Mouse (Mus musculus) heart, postnatal 36 days (tissue): Measurements from ENCODE around the gene Col1a1. TPM values are rescaled to one million over a fixed set of nuclear protein-coding genes. Genes with fewer than 3 reads are reported as not detected.
A peak's percentile ranks its signal among the peaks of the same experiment; 100 is the strongest.

Source experiments
- DNase-seq, 2 experiments: peaks; one replicate each; pipeline ENCODE4 v3.0.0; 2021 to 2022
- intact Hi-C: fragments of 180-260 bp; cut with DNase I; formaldehyde crosslinking; loops from one replicate; pipeline ENCODE4 v1.15.1; 2025
- total RNA-seq, 2 experiments: library from RNA; stranded (reverse); gene quantifications; 2 replicates each; pipeline ENCODE4 v1.2.3; 2021

The Col1a1 gene
- total RNA-seq, 2 experiments from 2014 or later = 144 to 156 TPM

DNA sequence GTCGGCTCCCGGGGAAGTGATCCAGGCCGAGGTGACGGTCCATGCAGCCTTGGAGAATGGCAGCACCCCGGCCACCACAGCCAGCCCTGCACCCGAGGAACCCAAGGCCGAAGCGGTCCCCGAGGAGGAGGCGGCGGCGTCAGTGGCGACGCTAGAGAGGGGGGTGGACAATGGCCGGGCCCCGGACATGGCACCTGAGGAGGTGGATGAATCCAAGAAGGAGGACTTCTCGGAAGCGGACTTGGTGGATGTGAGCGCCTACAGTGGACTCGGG lies 56.4 kb downstream of the Col1a1 start:
- intact Hi-C loops = no loop called here

DNA sequence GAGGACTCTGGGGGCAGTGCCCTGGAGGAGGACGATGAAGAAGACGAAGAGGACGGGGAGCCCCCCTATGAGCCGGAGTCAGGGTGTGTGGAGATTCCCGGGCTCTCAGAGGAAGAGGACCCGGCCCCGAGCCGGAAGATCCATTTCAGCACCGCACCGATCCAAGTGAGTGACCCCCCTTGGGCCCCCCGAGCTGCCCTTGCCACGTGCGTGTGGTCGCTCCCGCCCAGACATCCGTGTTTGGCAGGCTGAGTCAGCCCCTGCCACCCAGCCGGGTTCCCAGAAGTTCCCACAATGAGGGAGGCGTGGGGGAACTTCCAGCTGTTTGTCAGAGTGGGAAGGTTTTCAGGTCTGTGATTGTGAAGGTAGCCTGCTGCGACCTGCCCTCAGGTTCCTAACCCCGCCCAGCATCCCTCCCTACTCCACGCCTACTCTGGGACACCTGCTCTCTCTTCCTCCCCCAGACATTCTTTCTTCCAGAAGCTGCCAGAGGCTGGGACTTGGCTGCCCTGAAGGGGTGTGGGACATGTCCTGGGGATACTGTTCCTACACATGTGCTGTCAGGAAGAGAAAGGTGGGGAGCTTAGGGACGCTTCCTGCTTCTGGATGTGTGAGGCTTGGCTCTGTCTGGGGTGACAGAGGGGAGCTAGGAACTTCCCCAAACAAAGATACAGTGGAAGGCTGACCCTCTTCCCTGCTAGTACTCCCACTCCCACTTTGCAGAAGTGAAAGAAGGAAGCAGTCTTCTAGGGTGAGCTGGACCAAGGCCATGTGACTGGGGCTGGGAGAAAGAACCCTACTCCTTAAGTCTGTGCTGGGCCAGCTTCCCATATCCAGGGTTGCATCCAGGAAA lies 57.0 kb downstream of the Col1a1 start:
- DNase-seq = peak in 1 of 2 experiments; percentile 67
- intact Hi-C loops = no loop called here

More for the DNA sequence above, 56.4 kb downstream of the Col1a1 start:
- DNase-seq = no peak

DNA sequence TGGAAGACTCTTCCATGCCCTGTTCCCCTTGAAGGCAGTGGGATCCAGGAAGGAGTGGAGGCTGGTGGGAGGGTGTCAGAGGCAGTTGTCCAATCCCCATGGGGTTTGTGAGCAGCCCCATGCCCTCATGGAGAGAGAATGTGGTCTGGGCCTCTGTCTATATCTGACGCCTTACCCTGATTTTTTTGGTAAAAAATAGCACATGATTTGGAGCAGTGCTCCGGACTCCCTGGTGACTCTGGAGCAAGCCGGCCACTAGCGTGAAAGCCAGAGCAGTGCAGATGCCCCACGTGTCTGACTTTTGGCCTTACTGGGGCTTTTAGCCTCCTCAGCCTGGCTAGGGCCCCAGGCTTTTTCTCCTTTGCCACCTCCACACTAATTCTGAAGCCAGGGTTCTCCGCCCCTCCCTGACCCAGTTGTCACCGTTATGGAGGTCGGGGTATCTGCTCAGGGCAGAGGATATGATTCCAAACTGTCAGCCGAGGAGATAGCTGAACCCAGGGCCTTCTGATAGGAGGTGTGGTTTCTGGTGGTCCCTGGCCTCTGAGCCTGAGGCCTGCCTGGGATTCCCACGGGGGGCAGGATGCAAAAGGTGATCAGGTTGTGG lies 58.3 kb downstream of the Col1a1 start:
- DNase-seq = no peak
- intact Hi-C loops = no loop called here

DNA sequence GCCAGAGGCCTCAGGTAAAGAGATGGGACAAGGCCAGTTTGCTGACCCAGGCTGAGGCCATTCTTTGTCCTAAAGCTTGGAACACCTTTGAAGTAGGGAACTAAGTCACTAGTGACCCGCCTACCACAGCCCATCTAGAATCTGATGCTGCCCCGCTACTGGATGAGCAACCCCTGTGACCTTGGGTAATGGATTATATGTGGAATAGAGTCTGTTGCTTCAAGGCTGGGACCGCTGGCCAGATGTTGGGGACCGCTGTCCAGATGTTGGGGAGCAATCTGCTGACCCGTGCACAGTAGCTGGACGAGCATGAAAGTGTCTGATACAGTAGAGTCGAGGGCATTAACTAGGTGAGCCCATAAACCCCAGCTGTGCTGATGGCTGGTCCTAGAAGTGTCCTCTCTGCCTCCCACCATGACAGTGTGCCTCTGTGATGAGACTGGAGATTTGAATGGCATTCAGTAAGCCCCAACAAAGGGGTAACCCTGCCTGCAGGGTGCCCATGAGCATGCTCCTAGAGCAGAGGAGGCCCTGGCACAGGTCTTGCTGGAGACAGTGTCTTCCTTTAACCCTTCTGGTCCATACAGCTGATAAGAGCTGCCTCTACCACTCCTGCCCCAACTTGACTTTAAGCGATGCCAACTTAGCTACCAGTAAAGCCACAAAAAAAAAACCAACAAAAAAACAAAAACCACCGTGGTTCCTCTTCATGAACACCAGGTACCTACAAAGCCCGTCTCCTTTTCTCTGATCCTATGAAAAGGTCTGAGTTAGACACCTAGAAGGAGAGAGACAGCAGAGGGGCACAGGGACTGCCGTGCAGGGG lies 59.1 kb downstream of the Col1a1 start:
- intact Hi-C loops = no loop called here
- no peak for DNase-seq

DNA sequence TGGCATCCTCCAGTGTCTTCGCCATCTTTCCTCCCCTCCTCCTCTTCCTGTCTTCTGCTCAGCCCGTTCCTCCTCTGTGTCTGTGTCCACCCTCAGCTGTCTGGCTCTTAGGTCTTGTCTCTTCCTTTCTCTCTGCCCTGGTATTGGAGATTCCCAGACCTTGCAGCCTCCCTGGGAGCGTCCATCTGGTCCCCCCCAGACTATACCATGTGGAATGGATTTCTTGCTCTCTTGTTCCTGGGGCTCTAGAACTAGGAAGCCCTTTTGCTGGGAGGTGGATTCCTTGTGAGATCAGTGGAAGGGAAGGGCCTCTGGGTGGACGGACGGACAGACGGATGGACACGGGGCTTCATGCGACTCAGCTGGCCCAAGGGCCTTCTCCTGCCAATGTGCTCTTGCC lies 60.1 kb downstream of the Col1a1 start:
- intact Hi-C loops = no loop called here

DNA sequence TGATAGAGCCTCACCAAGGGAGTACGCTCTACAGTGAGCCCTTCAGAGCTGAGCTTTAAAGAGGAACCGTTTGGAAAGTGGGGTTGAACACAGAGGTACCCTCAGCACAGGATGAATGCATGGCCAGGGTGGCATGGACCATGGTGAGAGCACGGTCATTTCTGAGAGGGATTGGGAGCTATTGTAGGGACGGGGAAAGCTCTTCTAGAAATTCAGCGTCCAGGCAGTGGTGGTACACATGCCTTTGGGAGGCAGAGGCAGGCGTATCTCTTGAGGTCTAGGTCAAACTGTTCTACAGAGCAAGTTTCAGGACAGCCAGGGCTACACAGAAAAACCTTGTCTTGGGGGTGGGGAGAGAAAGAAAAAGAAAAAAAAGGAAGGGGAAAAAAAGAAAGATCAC lies 61.0 kb downstream of the Col1a1 start:
- DNase-seq = no peak
- intact Hi-C loops = no loop called here

More for the DNA sequence above, 60.1 kb downstream of the Col1a1 start:
- DNase-seq = no peak

DNA sequence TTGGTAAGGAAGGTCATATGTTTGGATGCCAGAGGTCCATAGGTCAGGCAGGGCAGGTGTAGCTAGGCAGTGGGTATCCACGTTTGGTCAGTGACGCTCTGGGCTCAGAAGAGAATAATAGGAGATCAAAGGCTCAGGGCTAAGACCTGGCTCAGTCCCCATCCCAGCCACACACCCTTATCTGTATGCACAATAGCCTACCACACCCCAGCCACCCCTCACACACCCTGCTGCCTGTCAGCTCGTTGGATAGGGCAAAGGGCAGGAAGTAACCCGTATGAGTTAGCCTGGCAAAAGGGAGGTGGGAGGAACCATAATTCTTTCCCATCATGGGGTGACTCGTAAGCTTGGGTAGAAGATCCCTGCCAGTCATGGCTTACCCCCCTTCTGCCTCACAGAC lies 61.6 kb downstream of the Col1a1 start:
- intact Hi-C loops = no loop called here
- no peak for DNase-seq

DNA sequence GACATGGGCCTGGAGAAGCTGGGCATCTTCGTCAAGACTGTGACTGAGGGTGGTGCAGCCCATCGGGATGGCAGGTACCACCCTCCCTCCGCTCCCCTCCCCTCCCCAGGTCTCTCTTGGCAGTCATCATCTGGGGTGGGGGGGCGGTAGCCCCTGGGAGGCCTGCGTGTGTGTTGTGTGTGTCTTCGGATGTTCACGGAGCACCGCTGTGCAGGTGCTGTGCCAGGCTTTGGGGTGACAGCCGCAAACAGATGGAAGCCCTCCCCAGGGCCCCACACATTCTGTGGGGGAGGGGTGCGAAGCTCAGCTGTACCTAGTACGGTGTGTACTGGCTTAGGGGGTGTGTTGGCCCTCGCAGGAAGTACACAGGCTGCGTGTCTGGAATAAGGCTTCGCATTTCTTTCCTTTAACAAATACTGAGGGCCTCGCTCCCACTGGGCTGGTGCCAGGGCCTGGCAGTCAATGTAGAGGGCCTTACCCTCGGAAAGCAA lies 62.1 kb downstream of the Col1a1 start:
- DNase-seq = no peak
- intact Hi-C loops = no loop called here

DNA sequence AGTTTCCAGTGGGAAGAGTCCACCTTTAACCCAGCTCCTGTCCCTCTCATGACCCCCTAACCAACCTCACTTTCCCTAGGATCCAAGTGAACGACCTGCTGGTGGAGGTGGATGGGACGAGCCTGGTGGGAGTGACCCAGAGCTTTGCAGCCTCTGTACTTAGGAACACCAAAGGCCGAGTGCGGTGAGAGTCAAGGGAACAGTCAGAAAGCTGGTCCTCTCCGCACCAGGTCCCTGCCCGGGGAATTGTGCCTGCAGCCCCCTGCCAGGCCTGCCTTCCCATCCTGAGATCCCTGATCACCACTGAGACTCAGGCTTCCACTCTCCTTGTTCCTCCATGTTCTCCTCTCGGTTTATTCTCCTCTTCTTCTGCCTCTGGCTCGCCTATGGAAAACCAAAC lies 64.1 kb downstream of the Col1a1 start:
- intact Hi-C loops = loop anchor here (2.0 kb wide), 1 partner anchor 61 kb away; no protein-coding TSS in a partner anchor
- no peak for DNase-seq

DNA sequence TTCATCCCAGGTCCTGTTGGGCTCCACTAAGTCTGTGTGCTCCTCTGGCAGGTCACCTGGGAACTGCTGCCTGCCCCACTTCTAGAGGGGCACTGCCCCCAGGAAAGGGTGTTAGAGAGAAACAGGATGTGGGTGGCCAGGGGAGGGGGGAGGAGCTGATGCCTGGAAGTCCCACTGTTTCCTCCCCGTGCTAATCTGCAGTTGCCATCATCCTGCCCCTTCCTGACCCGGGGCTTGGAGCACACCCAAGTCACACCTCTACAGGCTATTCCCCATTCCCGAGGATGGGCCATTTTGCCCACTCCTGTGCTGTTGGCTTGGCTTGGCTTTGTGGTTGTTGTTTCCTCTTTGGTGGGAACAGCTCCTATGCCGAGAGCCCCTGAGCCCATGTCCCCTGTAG lies 64.5 kb downstream of the Col1a1 start:
- intact Hi-C loops = loop anchor here (2.0 kb wide), 1 partner anchor 62 kb away; no protein-coding TSS in a partner anchor
- DNase-seq = peak in 1 of 2 experiments; percentile 45

DNA sequence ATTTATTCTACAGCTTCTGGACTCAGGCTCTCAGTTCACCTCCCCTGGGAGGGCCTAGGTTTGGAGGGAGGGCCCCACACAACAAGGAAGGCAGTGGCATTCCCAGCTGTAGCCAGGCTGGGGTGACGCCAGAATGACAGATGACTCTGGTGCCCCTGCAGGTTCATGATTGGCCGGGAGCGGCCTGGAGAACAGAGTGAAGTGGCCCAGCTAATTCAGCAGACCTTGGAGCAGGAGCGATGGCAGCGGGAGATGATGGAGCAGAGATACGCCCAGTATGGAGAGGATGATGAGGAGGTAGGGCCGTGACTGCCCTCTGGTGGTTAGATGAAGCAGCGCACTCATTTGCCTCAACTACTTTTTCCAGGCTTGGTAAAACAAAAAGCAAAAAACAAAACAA lies 65.0 kb downstream of the Col1a1 start:
- DNase-seq = peak; percentile 72 to 79
- intact Hi-C loops = loop anchor here (1.0 to 2.0 kb wide), 2 partner anchors 23 to 62 kb away; no protein-coding TSS in a partner anchor

DNA sequence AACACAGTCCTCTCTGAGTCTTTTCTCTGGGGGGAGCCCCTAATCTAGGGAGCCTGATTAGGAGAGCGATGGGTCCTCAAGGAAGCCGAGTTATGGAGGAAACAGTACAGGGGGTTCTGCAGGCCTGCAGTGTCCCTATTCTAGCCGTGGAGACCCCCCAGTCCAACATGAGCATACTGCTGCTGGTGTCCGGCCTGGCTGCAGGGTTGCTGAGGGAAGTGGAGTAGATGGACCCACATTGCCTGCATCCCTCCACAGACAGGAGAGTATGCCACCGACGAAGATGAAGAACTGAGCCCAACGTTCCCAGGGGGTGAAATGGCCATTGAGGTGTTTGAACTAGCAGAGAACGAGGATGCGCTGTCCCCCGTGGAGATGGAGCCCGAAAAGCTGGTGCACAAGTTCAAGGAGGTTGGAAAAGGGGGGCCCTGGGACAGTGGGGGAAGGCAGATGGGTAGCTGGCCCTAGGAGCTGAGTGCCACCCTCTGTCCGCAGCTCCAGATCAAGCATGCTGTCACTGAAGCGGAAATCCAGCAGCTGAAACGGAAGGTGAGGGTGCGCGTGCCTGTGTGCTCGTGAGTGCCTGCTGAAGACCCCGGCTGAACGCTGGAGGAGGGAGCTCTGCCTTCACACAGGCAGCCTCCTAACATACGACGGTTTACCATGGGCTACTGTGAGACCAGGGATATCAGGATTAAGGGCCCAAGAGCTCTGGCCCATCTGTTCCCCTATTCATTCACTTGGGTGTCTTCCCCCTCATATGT lies 65.7 kb downstream of the Col1a1 start:
- intact Hi-C loops = loop anchor here (1.0 to 2.0 kb wide), 2 partner anchors 23 to 63 kb away; no protein-coding TSS in a partner anchor

More for the DNA sequence above, 65.7 kb downstream of the Col1a1 start:
- DNase-seq = no peak

Other genes with a start within 250 kb of the Col1a1 start
- not detected for gene Gm11541, start 231.7 kb upstream of the Col1a1 start, total RNA-seq
- gene Cdc34b, start 194.4 kb upstream of the Col1a1 start, total RNA-seq = 1 to 10 TPM; 1.1 to 1.2 TPM
- not detected for gene Tmem92, start 153.5 kb upstream of the Col1a1 start, total RNA-seq
- gene Hils1, start 31.4 kb downstream of the Col1a1 start, total RNA-seq = not detected
- gene Sgca, start 40.1 kb downstream of the Col1a1 start, total RNA-seq = 100 to 1,000 TPM; 185 to 189 TPM
- 10 to 100 TPM; 46.3 to 50.8 TPM for gene Ppp1r9b, start 54.8 kb downstream of the Col1a1 start, total RNA-seq
- 1 to 10 TPM; 1.2 to 1.3 TPM for gene Samd14, start 73.7 kb downstream of the Col1a1 start, total RNA-seq
- gene Pdk2, start 105.1 kb downstream of the Col1a1 start, total RNA-seq = 100 to 1,000 TPM; 439 to 481 TPM
- 10 to 100 TPM; 11.2 to 11.4 TPM for gene Itga3, start 140.6 kb downstream of the Col1a1 start, total RNA-seq
- gene Dlx3, start 183.9 kb downstream of the Col1a1 start, total RNA-seq = not detected
- not detected for gene Dlx4, start 210.0 kb downstream of the Col1a1 start, total RNA-seq